Mouse (Mus musculus): ENCODE data around the gene Spata32.

GRCm38 (mm10) chr11:103177216-103177615 is 41.0 kb downstream of the Spata32 start:
- TF ChIP-seq POLR2A (IDR thresholded peaks at IDR 0.05; ENCODE audit: extremely low read depth, insufficient read depth, low read length): no peak
- TF ChIP-seq CTCF (IDR thresholded peaks at IDR 0.05; ENCODE audit: low read depth, low read length): no peak

Measured in liver, adult 2 months (tissue).